Mouse (Mus musculus) adrenal gland, postnatal 4 days (tissue): Measurements from ENCODE around the gene Ubn1. TPM values are rescaled to one million over a fixed set of nuclear protein-coding genes. Genes with fewer than 3 reads are reported as not detected.

ENCODE experiments used
- DNase-seq, 2 experiments: peaks; one replicate each; pipeline ENCODE4 v3.0.0; 2021 to 2022; ENCODE audit warnings: low spot score in 2 of 2, mixed read lengths in 2 of 2
- long read RNA-seq, 2 experiments: library from polyadenylated mRNA; stranded (forward); transcript quantifications; one replicate each; pipeline ENCODE4 v2.0.0; 2021
- total RNA-seq, 2 experiments: library from RNA; stranded (reverse); gene quantifications; 2 replicates each; pipeline ENCODE4 v1.2.3; 2021

The Ubn1 gene
- 10 to 100 TPM; 41.2 to 43.4 TPM for total RNA-seq
- long read RNA-seq, experiment 1, full-length matches to known transcripts = 2 of 11 reads
- long read RNA-seq, experiment 1, partial matches to known transcripts = 8 of 11 reads
- long read RNA-seq, experiment 1, other reads (novel, unspliced or antisense) = 1 of 11 reads
- long read RNA-seq, experiment 2, partial matches to known transcripts = 43 of 51 reads
- long read RNA-seq, experiment 2, other reads (novel, unspliced or antisense) = 8 of 51 reads

DNA sequence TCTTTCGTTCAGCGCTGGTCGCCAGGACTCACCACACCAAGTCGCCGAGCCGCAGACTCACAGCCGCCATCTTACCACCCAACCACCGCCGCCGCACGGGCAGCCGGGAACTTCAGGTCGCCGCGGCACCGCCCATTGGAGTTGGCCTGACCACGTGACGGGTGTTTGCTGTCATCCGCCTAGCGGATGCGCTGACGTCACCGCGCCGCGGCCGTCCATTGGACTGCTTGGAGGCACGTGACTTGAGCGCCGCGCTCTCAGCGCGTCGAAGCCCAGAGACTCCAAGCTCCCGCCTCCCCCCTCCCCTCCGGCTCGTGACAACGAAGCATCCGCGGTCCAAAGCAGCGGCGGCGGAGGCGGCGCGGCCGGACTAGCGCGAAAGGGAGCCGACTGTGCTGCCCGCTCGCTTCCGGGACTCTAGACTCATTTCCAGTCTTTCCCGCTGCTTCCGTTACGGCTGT lies at the start of gene Ubn1, which contains the start of gene Glyr1:
Gene Ubn1 (plus strand): TSS at position 284 of the 461 bp plus-strand sequence.
Gene Glyr1 (minus strand): TSS at position 90 of the 461 bp plus-strand sequence.
- peak; percentile 95 to 98 for DNase-seq

DNA sequence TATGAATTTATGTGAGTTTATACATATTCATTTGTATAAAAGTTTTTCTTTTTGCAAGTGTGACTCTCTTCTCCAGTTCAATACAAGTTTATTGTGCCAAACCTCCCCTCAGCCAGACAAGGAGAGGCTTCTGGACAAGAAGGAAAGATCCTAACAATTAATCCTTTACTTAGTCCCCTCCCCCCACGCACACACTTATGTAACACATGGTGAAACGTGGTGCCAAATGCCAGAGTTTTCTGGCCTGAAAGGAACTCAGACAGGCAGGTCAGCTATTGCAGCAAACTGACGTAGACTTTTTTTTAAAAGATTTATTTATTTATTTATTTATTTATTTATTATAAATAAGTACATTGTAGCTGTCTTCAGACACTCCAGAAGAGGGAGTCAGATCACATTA lies 49.2 kb upstream of the Ubn1 start:
- no peak for DNase-seq

DNA sequence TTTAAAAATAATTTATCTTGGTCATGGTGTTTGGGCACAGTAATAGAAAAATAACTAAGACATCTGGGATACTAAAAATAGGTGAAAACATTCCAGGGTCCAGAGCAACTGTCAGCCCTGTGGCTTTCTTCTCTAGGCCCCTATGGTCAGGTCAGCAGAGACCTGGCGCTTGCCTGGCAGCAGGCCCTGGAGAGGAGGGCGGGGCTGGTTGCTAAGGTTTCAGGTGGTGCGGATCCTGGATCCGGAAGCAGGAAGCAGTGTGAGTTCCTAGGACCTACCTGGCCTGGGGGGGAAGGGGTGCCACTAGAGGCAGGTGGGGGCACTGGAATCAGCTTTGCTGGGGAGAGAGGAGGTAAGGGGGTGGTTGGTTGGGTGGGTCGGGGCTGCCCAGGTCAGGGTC lies 42.8 kb upstream of the Ubn1 start, which contains the start of gene Smim22:
Gene Smim22 (plus strand): TSS at position 222 of the 400 bp plus-strand sequence.
- DNase-seq = no peak

DNA sequence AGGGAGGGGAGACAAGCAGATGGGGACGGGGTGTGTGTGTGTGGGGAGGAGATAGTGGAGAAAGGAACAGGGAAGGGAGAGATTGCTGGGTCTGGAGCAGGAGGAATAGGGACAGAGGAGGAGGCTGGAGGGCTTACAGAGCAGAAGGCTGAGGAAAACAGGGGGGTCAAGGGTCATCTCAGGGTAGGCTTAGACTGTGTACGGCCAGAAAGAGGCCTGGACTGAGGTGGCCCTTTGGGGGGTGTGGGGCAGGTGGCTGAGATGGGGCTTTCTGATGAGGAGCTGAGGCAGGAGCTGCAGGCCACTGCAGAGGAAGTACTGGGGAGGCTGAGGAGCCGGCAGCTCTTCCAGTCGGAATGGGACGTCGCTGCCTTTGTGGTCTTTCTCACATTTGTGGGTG lies 42.4 kb upstream of the Ubn1 start:
- no peak for DNase-seq

GRCm38 (mm10) chr16:5008076-5008475 lies 41.8 kb upstream of the Ubn1 start:
- DNase-seq = no peak

- DNase-seq = no peak
Observed at GRCm38 (mm10) chr16:5010371-5010935, 39.4 kb upstream of the Ubn1 start.

- DNase-seq = no peak
Observed at GRCm38 (mm10) chr16:5011285-5011684, 38.6 kb upstream of the Ubn1 start.

GRCm38 (mm10) chr16:5012036-5013005 lies 37.5 kb upstream of the Ubn1 start:
- DNase-seq = no peak

DNA sequence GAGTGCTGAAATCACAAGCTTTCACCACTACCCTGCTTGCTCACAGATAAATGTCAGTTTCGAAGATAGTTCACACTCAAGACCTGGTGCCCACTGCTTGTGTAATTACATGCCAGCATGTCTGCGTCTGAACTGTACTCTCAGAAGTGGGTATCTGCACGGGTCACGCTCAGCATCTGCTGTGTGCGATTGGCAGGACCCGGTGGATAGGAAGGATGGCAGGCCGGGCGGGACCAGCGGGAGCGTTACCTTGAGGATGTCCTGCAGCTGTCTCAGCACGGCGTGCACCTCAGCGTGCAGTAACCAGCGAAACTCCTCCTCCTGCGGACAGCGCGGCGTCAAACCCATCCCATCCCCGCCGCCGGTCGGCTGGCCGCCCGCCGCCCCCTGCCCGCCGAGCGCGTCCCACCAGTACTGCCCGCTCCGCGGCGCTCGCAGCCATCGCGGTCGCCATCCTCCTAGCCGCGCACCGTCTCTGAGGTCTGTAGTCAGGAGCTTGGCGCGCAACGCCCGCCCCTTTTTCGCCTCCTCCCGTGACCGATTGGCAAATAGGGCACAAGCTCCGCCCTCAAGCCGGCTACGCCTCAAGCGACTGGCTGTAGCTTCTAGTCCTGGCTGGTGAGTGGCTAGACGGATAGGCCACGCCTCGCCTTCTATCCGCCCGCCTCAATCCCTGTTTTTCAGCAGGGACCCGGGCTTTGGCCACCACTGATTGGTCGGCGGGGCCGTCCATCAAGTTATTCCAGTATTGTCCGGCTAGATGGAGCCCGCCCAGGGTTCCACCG lies 36.6 kb upstream of the Ubn1 start, which contains the start of gene Rogdi:
Gene Rogdi (minus strand): TSS at position 500 of the 785 bp plus-strand sequence.
- DNase-seq = peak; percentile 82 to 91

DNA sequence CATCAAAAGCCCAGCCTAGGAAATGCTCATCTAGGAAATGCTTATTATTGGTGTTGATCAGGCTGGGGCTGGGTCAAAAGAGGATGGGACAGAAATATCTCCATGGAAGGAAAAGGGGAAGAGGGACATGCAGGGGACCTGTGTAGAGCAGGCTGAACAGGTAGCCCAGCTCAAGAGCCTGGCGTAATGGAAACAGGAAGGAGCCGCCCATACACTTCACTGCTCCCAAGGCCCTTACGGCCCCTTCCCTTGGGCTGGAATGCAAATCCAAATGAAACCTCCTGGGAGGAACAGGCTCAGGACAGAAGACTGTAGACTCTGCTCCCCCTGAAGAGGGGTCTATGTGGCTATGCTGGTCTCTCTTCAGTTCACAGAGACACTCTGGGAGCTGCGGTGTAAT lies 35.3 kb upstream of the Ubn1 start:
- DNase-seq = no peak

GRCm38 (mm10) chr16:5024021-5024420 lies 25.8 kb upstream of the Ubn1 start:
- DNase-seq = no peak

DNA sequence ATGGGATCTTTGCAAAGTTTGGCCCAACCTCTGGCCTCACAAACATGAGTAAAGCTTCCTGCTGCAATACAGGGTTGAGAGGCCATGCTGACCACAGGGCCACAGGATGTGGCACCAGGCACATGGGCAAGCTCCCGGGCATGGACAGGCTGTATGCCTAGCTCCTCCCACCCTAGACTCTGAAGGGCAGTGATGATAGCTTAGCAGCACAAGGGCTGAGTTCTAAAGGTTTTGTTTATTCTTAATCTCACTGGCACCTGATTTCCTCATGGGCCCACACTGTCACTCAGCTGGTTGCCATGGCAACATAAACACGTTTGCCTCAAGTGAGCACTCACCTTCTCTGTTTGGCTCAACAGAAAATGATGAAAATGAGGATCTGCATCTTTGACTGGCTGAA lies 20.0 kb upstream of the Ubn1 start:
- no peak for DNase-seq

DNA sequence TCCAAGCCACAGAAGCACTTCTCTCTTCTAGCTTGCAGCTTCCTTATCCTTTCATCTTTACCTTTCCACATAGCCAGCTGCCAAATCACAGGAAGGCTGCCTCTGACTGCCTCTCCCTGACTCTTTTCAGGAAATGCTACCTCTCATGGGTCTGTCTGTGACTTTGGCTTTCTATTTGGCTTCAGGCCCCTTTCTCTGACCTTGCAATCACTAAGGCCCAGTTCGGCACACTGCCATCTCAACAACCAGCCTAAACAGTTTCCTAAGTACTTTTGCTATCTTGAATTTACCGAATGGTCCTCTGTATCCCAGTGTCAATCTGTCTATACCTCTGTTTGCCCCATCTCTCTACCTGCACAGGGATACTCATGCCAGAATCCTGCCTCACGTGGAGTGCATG lies 14.3 kb upstream of the Ubn1 start:
- DNase-seq = no peak

DNA sequence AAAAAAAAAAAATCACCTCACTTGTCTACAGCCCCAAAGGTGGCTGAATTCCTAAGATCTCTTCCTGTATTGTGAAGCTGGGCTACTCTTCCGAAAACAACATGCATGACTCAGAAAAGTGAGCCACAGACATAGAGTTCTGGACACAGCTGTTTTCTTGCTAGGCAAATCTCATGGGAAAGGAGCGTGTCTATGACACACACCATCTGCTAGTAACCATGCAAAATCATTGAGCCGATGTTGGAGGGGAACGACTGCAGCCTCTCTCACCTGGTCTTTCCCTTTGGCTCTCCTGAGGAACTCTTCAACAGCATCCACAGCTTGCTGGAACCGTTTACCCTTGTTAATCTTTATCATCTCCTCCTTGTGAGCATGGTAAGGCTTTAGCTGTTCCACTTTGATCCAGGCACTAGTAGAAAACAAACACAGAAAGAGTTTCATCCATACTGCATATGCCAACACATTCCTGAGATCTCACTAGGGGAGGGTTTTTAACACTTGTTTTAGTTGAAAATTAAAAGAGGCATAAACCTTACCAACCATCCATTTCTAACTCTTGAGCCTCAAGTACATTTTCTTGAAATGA lies 13.1 kb upstream of the Ubn1 start:
- DNase-seq = no peak

DNA sequence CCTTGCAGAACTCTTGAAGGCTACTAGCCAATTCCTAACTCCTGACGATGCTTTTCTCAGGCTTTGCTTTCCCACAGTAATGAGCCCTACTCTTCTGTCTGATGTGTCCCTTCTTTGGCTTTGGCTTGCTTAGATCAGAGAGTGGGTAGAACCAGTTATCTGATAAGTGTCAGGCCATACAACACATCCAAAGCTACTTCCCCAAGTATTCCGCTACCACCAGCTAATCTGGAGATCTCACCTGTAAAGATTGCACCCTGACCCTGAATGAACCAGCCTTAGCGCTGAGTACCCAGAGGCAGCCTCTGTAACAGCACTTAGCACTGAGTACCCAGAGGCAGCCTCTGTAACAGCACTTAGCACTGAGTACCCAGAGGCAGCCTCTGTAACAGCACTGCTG lies 4.5 kb upstream of the Ubn1 start:
- no peak for DNase-seq

- DNase-seq = peak in 1 of 2 experiments; percentile 11
Observed at GRCm38 (mm10) chr16:5049182-5049773, 579 bp upstream of the Ubn1 start.

- peak in 1 of 2 experiments; percentile 62 for DNase-seq
Observed at GRCm38 (mm10) chr16:5050251-5051110, 624 bp downstream of the Ubn1 start.

DNA sequence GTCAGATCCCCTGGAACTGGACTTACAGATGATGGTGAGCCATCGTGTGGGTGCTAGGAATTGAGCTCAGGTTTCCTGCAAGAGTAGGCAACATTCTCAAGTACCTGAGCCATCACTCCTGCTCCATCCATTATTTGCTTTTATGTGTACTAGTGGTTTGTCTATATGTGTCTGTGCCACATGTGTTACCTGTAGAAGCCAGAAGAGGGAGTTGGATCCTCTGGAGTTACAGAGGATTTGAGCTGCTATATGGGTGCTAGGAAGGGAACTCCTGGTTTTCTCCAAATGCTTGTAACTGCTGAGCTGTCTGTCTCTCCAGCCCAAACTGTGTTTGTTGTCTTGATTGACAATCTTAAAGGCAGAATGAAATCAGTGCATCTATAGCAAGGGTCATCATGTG lies 8.3 kb downstream of the Ubn1 start:
- DNase-seq = no peak

- no peak for DNase-seq
Observed at GRCm38 (mm10) chr16:5063472-5063871, 13.6 kb downstream of the Ubn1 start.
